Mouse (Mus musculus) CD4-positive, CD25-positive, alpha-beta regulatory T cell, adult 2 months (primary cell): ENCODE data around the gene Serinc3.
"Not testable (repeated sequence)": the region's sequence is repeated elsewhere in the genome, so short reads cannot be mapped to it uniquely, and the experiment has no call there.

ENCODE experiments used
- DNase-seq: peaks from one replicate; pipeline ENCODE4 v3.0.0-alpha.2; 2012; ENCODE audit warnings: low read depth, low spot score

Serinc3 gene

GRCm38 (mm10) chr2:163644575-163645385 lies at the start of gene Serinc3:
Serinc3 (minus strand) TSS chr2:163645131.
- peak; percentile 99 for DNase-seq

GRCm38 (mm10) chr2:163693716-163694314 lies 48.9 kb upstream of the Serinc3 start:
- DNase-seq, result no peak

GRCm38 (mm10) chr2:163692873-163693612 lies 48.1 kb upstream of the Serinc3 start:
- no peak for DNase-seq

GRCm38 (mm10) chr2:163691846-163692605 lies 47.1 kb upstream of the Serinc3 start:
- DNase-seq, result no peak

GRCm38 (mm10) chr2:163690409-163691304 lies 45.7 kb upstream of the Serinc3 start:
- no peak for DNase-seq

GRCm38 (mm10) chr2:163689771-163690170 lies 44.8 kb upstream of the Serinc3 start:
- no peak for DNase-seq

GRCm38 (mm10) chr2:163688377-163688776 lies 43.4 kb upstream of the Serinc3 start:
- not testable (repeated sequence) for DNase-seq

- DNase-seq, result no peak
Measured at GRCm38 (mm10) chr2:163686886-163687285, 42.0 kb upstream of the Serinc3 start.

GRCm38 (mm10) chr2:163686233-163686632 lies 41.3 kb upstream of the Serinc3 start:
- no peak for DNase-seq

- DNase-seq, result no peak
Measured at GRCm38 (mm10) chr2:163685761-163686200, 40.9 kb upstream of the Serinc3 start.

- DNase-seq, result no peak
Measured at GRCm38 (mm10) chr2:163685287-163685686, 40.4 kb upstream of the Serinc3 start.

GRCm38 (mm10) chr2:163682344-163682743 lies 37.4 kb upstream of the Serinc3 start:
- DNase-seq, result no peak

- DNase-seq, result no peak
Measured at GRCm38 (mm10) chr2:163676745-163677144, 31.8 kb upstream of the Serinc3 start.

GRCm38 (mm10) chr2:163676321-163676720 lies 31.4 kb upstream of the Serinc3 start:
- DNase-seq, result no peak

GRCm38 (mm10) chr2:163675662-163676061 lies 30.7 kb upstream of the Serinc3 start:
- DNase-seq, result no peak

- DNase-seq, result no peak
Measured at GRCm38 (mm10) chr2:163675144-163675619, 30.3 kb upstream of the Serinc3 start.

- DNase-seq, result no peak
Measured at GRCm38 (mm10) chr2:163674397-163674796, 29.5 kb upstream of the Serinc3 start.

GRCm38 (mm10) chr2:163670872-163671594 lies 26.1 kb upstream of the Serinc3 start:
- no peak for DNase-seq

GRCm38 (mm10) chr2:163667045-163667444 lies 22.1 kb upstream of the Serinc3 start:
- no peak for DNase-seq

- DNase-seq, result no peak
Measured at GRCm38 (mm10) chr2:163663930-163664329, 19.0 kb upstream of the Serinc3 start.
